Mouse (Mus musculus): Measurements from ENCODE around the gene Ano8. TPM values are rescaled to one million over a fixed set of nuclear protein-coding genes. Genes with fewer than 3 reads are reported as not detected.
"Not testable (repeated sequence)": the region's sequence is repeated elsewhere in the genome, so short reads cannot be mapped to it uniquely, and the experiment has no call there.

The Ano8 gene
- 0.81 and 1.9 TPM in 2 replicates for polyA plus RNA-seq (2015; fragmentation: Nextera tagmentation; extraction: Ambion mirVana)

- Histone ChIP-seq H3K9me3 (replicated peaks) (no peaks in the 10 kb centered on the region), H3K4me2 (peak within 1 kb of the TSS; percentile 96), H3K27me3 (peaks cover 18% of the 10 kb centered on the region), H3K9ac (peak within 1 kb of the TSS; percentile 88), H3K4me1 (replicated peaks) (peaks cover 33% of the 10 kb centered on the region), H3K27ac (peak within 1 kb of the TSS; percentile 66), H3K4me3 (peak within 1 kb of the TSS; percentile 83), H3K36me3 (no peaks in the 10 kb centered on the region)
- 6% methylated on average over 57 of the region's 58 CpGs for WGBS
- peak; percentile 63 for ATAC-seq (replicated peaks; ENCODE audit: insufficient number of reproducible peaks, insufficient read depth, low FRiP score, low read depth)
These were observed at the start of gene Ano8 for GRCm38 (mm10) chr8:71485142-71486135. TSS of gene Ano8 (minus strand) at chr8:71485963.

- H3K4me2 ChIP-seq: no peak overlapping the region
- no peaks in the 10 kb centered on the region for H3K36me3 ChIP-seq
- no peak overlapping the region for H3K27ac ChIP-seq
- 34% methylated on average over 3 of the region's 3 CpGs for WGBS
- no peaks in the 10 kb centered on the region for H3K27me3 ChIP-seq
- peaks cover 18% of the 10 kb centered on the region for H3K4me1 ChIP-seq (replicated peaks)
- H3K9me3 ChIP-seq (replicated peaks): no peaks in the 10 kb centered on the region
- H3K9ac ChIP-seq: no peak overlapping the region
- no peak for ATAC-seq (replicated peaks; ENCODE audit: insufficient number of reproducible peaks, insufficient read depth, low FRiP score, low read depth)
- no peak overlapping the region for H3K4me3 ChIP-seq
These were observed 48.6 kb upstream of the Ano8 start for GRCm38 (mm10) chr8:71534263-71534810.

- H3K4me3 ChIP-seq; H3K27me3 ChIP-seq; ATAC-seq (replicated peaks; ENCODE audit: insufficient number of reproducible peaks, insufficient read depth, low FRiP score, low read depth); H3K36me3 ChIP-seq; H3K9me3 ChIP-seq (replicated peaks); H3K9ac ChIP-seq; H3K4me2 ChIP-seq; H3K27ac ChIP-seq: not testable (repeated sequence)
- H3K4me1 ChIP-seq (replicated peaks): peaks cover 28% of the 10 kb centered on the region
- 61% methylated on average over 7 of the region's 12 CpGs for WGBS
These were observed 45.1 kb upstream of the Ano8 start for GRCm38 (mm10) chr8:71530735-71531467.

- Histone ChIP-seq H3K9me3 (replicated peaks) (no peaks in the 10 kb centered on the region), H3K27ac (peak overlapping the region; percentile 78), H3K4me2 (no peak overlapping the region), H3K36me3 (no peaks in the 10 kb centered on the region), H3K4me3 (no peak overlapping the region), H3K4me1 (replicated peaks) (peaks cover 32% of the 10 kb centered on the region), H3K9ac (no peak overlapping the region), H3K27me3 (peaks cover 12% of the 10 kb centered on the region)
- ATAC-seq (replicated peaks; ENCODE audit: insufficient number of reproducible peaks, insufficient read depth, low FRiP score, low read depth): peak; percentile 80
- 59% methylated on average over 11 of the region's 11 CpGs for WGBS
These were observed 42.8 kb upstream of the Ano8 start for GRCm38 (mm10) chr8:71528362-71529073.

GRCm38 (mm10) chr8:71527162-71527870, 41.6 kb upstream of the Ano8 start:
- no peak for ATAC-seq (replicated peaks; ENCODE audit: insufficient number of reproducible peaks, insufficient read depth, low FRiP score, low read depth)
- Histone ChIP-seq H3K36me3 (no peaks in the 10 kb centered on the region), H3K9me3 (replicated peaks) (no peaks in the 10 kb centered on the region), H3K4me1 (replicated peaks) (peaks cover 32% of the 10 kb centered on the region), H3K27ac (peak overlapping the region; percentile 78), H3K9ac (no peak overlapping the region), H3K27me3 (peaks cover 12% of the 10 kb centered on the region), H3K4me3 (no peak overlapping the region), H3K4me2 (no peak overlapping the region)
- WGBS: 37% methylated on average over 3 of the region's 3 CpGs

GRCm38 (mm10) chr8:71526272-71526671, 40.5 kb upstream of the Ano8 start:
- H3K9ac ChIP-seq: no peak overlapping the region
- H3K27ac ChIP-seq: peak overlapping the region; percentile 78
- H3K4me3 ChIP-seq: no peak overlapping the region
- peaks cover 12% of the 10 kb centered on the region for H3K27me3 ChIP-seq
- 0 out of 2 replicates have a peak, but pooled peaks have one; percentile 12 for ATAC-seq (replicated peaks; ENCODE audit: insufficient number of reproducible peaks, insufficient read depth, low FRiP score, low read depth)
- H3K36me3 ChIP-seq: no peaks in the 10 kb centered on the region
- 24% methylated on average over 6 of the region's 6 CpGs for WGBS
- no peaks in the 10 kb centered on the region for H3K9me3 ChIP-seq (replicated peaks)
- H3K4me2 ChIP-seq: no peak overlapping the region
- peaks cover 36% of the 10 kb centered on the region for H3K4me1 ChIP-seq (replicated peaks)

GRCm38 (mm10) chr8:71525226-71526050, 39.7 kb upstream of the Ano8 start, which contains the start of gene Ccdc194:
TSS of gene Ccdc194 (minus strand) at chr8:71525711.
- 20% methylated on average over 46 of the region's 46 CpGs for WGBS
- Histone ChIP-seq H3K9ac (peak within 1 kb of the TSS; percentile 29), H3K4me1 (replicated peaks) (peaks cover 39% of the 10 kb centered on the region), H3K4me3 (peak within 1 kb of the TSS; percentile 25), H3K4me2 (peak within 1 kb of the TSS; percentile 56), H3K36me3 (no peaks in the 10 kb centered on the region), H3K27ac (peak within 1 kb of the TSS; percentile 78), H3K9me3 (replicated peaks) (no peaks in the 10 kb centered on the region), H3K27me3 (peaks cover 12% of the 10 kb centered on the region)
- ATAC-seq (replicated peaks; ENCODE audit: insufficient number of reproducible peaks, insufficient read depth, low FRiP score, low read depth): no peak

GRCm38 (mm10) chr8:71521634-71522033, 35.9 kb upstream of the Ano8 start:
- Histone ChIP-seq H3K4me3 (no peak overlapping the region), H3K9me3 (replicated peaks) (no peaks in the 10 kb centered on the region), H3K4me2 (peak overlapping the region; percentile 42), H3K27ac (no peak overlapping the region), H3K36me3 (no peaks in the 10 kb centered on the region), H3K9ac (no peak overlapping the region), H3K27me3 (peaks cover 12% of the 10 kb centered on the region), H3K4me1 (replicated peaks) (peaks cover 22% of the 10 kb centered on the region)
- 2% methylated on average over 17 of the region's 17 CpGs for WGBS
- peak; percentile 70 for ATAC-seq (replicated peaks; ENCODE audit: insufficient number of reproducible peaks, insufficient read depth, low FRiP score, low read depth)

- not testable (repeated sequence) for H3K36me3 ChIP-seq; H3K4me2 ChIP-seq; H3K9ac ChIP-seq; ATAC-seq (replicated peaks; ENCODE audit: insufficient number of reproducible peaks, insufficient read depth, low FRiP score, low read depth); H3K4me1 ChIP-seq (replicated peaks); H3K4me3 ChIP-seq; H3K27me3 ChIP-seq; H3K9me3 ChIP-seq (replicated peaks); H3K27ac ChIP-seq
- 34% methylated on average over 10 of the region's 10 CpGs for WGBS
These were observed 33.5 kb upstream of the Ano8 start for GRCm38 (mm10) chr8:71519037-71519825.
